Mouse (Mus musculus) heart, adult 8-10 months (tissue): ENCODE data around the gene Cdk12. TPM values are rescaled to one million over a fixed set of nuclear protein-coding genes. Genes with fewer than 3 reads are reported as not detected.

Experiments used
- microRNA-seq: library from miRNA; unstranded; fragments of <30 nt; microRNA quantifications from one replicate; pipeline ENCODE4 v1.2.0, GENCODE M21; 2022
- total RNA-seq, 4 experiments: library from RNA; stranded (reverse); gene quantifications; 2 replicates each; pipeline ENCODE4 v1.2.4; 2022

Cdk12 gene
- total RNA-seq, 4 experiments from 2014 or later: 20.1 to 22.5 (median 21.8) TPM

Small RNAs within 50 kb of the gene (microRNA-seq; reads per million reads assigned to microRNA genes)
- gene Gm27399 (not detected), gene Mir5119 (1.7 reads per million)

Other genes starting within 250 kb of the Cdk12 start
- gene Plxdc1, start 216.6 kb upstream of the Cdk12 start, total RNA-seq: 1 to 10 TPM; 2.7 to 4.5 (median 3.4) TPM
- under 1 TPM; 0.22 to 0.87 (median 0.45) TPM for gene Arl5c, start 206.9 kb upstream of the Cdk12 start, total RNA-seq
- 1 to 10 TPM; 6.2 to 8.5 (median 6.5) TPM for gene Cacnb1, start 180.0 kb upstream of the Cdk12 start, total RNA-seq
- gene Rpl19, start 176.3 kb upstream of the Cdk12 start, total RNA-seq: 100 to 1,000 TPM; 503 to 616 (median 589) TPM
- under 1 TPM; 0.16 to 0.23 (median 0.19) TPM for gene Stac2, start 149.6 kb upstream of the Cdk12 start, total RNA-seq
- 10 to 100 TPM; 16.6 to 22.3 (median 18.8) TPM for gene Fbxl20, start 52.7 kb upstream of the Cdk12 start, total RNA-seq
- gene Med1, start 9.8 kb upstream of the Cdk12 start, total RNA-seq: 10 to 100 TPM; 40.4 to 41.8 (median 41.2) TPM
- not detected for gene Neurod2, start 126.6 kb downstream of the Cdk12 start, total RNA-seq
- gene Ppp1r1b, start 145.3 kb downstream of the Cdk12 start, total RNA-seq: 10 to 100 TPM in 2 of 4 experiments, 1 to 10 TPM in 2; 4.0 to 11.3 (median 7.1) TPM
- gene Stard3, start 155.3 kb downstream of the Cdk12 start, total RNA-seq: 10 to 100 TPM; 17.2 to 28.8 (median 23.7) TPM
- gene Tcap, start 180.8 kb downstream of the Cdk12 start, total RNA-seq: 1,000 to 10,000 TPM; 2,176 to 4,520 (median 3,450) TPM
- 1 to 10 TPM in 3 of 4 experiments, not detected in 1; 1.2 to 1.6 (median 1.4) TPM for gene Pnmt, start 183.4 kb downstream of the Cdk12 start, total RNA-seq
- gene Pgap3, start 197.4 kb downstream of the Cdk12 start, total RNA-seq: 1 to 10 TPM; 8.2 to 9.6 (median 8.9) TPM
- gene Erbb2, start 209.4 kb downstream of the Cdk12 start, total RNA-seq: 1 to 10 TPM; 5.4 to 9.1 (median 8.0) TPM
- gene Mien1, start 235.9 kb downstream of the Cdk12 start, total RNA-seq: 10 to 100 TPM; 66.9 to 78.4 (median 71.0) TPM
- under 1 TPM in 1 of 4 experiments, not detected in 3; 0.19 TPM for gene Grb7, start 243.3 kb downstream of the Cdk12 start, total RNA-seq